Mouse (Mus musculus) layer of hippocampus, adult 18-20 months (tissue): ENCODE measurements around the gene Tnnc1. TPM values are rescaled to one million over a fixed set of nuclear protein-coding genes. Genes with fewer than 3 reads are reported as not detected.

Experiments
- DNase-seq, 2 experiments: peaks; one replicate each; pipeline ENCODE4 v3.0.0; 2022; ENCODE audit warnings: low spot score in 2 of 2
- total RNA-seq, 2 experiments: library from RNA; stranded (reverse); gene quantifications; 2 replicates each; pipeline ENCODE4 v1.2.3; 2021

Gene Tnnc1
- total RNA-seq, 2 experiments from 2014 or later = 2.0 to 3.5 TPM

DNA sequence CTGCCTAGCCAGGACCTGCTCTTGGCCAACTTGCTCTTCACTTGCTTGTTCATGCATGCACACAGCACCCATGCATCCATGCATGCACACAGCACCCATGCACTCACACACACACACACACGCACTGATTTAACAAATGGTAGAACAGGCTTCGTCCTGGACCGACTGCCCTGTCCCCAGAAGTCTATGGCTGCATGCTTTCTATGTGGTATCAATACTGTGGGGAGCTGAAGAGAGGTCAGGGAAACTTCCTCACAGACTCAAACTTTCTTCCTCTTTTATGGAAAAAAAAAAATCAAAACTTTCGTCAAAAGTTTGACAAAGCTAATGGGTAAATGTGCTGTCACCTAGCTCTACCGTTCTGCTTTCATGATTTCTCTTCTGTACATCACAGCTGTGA, 24.6 kb upstream of the Tnnc1 start:
- no peak for DNase-seq

DNA sequence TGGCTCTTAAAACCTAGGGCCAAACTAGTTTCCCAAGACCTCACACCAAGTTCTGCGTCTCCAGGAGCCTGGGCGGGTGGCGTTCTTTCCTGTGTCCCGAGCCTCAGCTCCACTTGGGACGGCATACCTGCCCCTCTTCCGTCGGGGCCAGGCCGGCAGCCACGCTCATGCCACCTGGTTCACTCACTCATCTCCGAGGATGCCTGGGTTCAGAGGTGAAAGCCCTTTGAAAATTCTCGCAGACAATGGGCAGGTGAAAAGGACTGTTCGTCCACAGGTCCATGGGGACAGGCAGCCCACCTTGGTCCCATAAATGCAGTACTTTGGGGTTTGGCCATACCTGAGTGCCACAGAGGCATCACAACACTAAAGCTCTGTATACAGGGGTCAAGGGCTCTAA, 23.9 kb upstream of the Tnnc1 start:
- no peak for DNase-seq

DNA sequence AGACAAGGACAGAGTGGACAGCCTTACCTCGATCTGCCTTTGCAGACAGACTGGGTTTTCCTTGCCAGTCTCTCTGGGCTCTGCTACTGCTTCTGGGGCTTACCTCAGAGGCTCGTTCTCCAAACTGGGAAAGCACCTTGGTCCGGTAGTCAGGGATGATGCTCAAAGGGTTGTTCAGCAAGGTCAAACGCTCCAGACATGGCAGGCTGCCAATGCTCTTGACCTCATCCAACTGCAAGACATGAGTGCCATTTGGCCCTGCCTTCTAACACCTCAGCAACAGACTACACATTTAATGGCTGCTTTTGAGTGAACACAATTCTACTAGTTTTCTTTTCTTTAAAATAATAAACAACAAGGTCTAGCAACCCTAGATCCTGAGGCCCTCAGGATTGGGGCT, 21.5 kb upstream of the Tnnc1 start:
- no peak for DNase-seq

DNA sequence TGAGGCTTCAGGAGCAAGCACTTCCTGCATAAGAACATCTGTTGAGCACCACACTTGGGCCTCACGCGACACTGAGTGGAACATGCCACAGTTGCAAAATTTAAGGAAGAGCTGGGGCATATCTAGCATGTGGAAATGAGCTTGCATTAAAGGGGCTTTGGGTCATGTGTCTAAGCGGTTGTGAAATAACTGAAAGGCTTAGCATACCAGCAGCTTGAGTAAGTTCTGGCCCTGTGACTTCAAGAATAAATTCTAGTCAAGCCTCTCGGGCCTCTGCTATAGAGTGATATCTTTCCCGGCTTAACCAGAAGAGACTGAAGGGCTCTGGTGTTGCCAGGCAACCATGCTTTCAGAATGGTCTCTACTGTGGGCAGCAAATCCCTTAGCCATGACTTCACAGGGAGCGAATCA, 19.3 kb upstream of the Tnnc1 start:
- DNase-seq = no peak

DNA sequence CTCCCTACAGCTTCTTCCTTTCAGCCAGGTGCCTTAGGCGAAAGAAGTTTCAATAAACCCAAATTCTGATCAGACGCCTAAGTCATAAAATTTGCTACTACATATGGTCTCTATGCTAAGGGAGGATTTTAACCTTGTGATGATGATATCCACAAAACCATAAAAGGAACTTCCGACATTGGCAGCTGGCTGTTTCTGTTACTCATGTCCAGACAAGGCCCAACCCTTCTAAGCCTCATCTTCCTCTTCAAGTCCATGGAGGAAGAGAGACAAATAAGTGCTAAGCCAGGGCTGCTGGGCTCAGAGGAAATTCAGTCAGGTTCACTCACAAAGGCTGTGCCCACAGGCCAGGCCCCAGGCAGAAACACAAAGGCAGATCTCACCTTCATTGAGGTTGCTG, 18.8 kb upstream of the Tnnc1 start:
- no peak for DNase-seq

DNA sequence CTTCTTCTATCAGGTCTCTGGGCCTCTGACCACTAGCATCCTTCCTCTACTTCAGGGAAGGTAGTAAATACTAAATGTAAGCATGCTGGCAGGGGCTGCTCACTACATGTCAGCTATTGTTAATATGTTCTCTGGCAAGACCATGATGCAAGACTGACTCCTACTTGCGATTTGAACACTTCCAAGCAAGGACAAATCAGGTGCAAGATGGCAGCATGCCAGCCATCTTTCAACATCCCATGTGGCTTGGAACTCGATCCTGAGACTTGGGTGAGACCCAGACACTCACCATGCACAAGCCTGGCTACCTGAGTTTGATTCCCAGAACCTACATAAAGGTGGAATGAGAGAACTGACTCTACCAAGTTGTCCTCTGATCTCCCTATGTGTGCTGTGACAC, 16.2 kb upstream of the Tnnc1 start:
- DNase-seq = no peak

DNA sequence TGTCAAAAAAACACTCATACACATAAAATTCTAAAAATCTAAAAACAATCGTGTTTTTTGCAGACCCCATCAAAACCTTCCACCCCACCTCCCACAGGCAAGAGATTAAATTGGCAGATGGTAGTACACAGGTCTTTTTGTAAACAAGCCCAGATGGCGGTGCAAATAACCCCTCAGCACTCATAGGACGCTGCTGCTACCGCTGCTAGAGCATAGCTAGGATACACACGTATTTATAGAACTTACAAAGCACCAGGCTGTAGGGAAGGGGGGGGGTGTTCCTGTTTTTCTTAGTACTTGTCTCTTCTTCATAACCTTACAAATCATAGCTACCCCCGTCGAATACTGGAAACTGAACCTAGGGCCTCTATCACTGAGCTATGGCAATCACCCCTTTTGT, 14.3 kb upstream of the Tnnc1 start:
- peak in 1 of 2 experiments; percentile 60 for DNase-seq

DNA sequence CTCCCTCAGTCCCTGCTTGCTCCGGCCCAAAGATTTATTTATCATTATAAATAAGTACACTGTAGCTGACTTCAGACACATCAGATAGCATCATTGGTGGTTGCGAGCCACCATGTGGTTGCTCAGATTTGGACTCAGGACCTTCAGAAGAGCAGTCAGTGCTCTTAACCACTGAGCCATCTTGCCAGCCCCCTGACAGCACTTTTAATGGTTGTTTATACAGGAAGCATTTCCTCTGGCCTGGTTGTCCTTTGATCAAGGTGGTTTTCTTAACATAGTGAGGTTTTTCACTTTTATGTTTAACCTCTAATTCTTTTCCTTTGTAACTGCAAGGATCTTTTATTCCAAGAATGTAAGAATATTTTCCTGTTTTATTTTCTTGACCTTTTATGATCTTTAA, 13.7 kb upstream of the Tnnc1 start:
- no peak for DNase-seq

DNA sequence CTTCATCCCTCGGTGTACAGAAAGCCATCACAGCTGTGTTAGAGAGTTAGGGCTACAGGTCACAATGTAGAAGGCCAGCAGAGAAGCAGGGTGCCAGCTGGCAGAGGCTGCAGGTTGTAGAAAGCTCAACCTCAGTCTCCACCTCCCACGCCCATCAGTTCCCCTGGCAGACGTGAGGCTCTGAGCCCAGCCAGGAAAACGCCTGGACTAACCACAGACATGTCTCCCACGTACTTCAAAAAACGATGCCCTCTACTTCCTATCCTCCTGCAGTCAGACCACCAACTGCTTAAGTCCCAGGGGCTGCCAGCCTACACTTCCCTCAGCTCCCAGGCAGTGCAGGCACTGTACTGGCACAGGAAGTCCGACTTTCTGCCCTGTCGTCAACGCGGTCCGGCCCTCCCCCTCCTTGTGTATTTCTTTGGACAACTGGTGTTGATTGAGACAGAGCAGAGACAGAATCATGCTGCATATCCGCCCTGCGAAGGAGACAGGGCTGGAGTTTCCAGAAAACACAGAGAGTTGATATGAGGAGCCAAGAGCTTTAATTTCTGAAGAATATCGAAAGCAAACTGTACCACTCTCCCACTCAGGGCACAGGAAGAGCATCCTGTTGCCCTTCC, 13.1 kb upstream of the Tnnc1 start:
- DNase-seq = no peak

DNA sequence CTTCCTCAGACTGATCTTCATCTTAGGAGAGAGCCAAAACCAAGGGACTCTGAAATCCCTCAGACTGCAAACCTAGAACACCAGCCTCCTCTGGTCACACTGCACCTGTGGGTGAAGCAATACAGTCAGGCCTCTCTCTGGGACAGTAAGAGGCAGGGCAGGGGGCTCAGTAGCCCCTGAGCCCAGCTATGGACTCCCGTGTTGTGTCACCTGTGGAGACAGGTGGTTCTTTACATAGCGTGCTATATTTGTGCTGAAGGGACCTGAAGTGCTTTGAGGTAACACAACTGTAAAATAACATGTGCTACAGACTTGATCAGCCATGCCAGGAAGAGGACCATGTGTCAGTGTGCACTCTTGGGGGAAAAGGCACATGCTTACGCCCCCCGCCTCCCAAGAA, 12.6 kb upstream of the Tnnc1 start:
- DNase-seq = no peak

DNA sequence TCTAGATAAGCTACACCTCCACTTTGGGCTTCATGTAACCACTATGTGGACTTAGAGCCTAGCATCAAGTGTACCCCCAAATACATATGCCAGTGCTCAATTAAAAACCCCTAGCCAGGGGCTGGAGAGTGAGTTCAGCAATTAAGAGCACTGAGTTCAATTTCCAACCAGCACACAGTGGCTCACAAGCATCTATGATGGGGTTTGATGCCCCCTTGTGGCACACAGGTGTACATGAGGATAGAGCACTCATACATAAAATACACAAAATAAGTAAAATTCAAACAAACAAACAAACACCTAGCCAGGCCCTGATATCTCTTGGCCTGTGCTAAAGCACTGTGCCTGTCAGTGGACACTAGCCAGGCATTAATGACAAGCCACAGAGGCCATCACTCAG, 12.1 kb upstream of the Tnnc1 start:
- DNase-seq = peak in 1 of 2 experiments; percentile 63

DNA sequence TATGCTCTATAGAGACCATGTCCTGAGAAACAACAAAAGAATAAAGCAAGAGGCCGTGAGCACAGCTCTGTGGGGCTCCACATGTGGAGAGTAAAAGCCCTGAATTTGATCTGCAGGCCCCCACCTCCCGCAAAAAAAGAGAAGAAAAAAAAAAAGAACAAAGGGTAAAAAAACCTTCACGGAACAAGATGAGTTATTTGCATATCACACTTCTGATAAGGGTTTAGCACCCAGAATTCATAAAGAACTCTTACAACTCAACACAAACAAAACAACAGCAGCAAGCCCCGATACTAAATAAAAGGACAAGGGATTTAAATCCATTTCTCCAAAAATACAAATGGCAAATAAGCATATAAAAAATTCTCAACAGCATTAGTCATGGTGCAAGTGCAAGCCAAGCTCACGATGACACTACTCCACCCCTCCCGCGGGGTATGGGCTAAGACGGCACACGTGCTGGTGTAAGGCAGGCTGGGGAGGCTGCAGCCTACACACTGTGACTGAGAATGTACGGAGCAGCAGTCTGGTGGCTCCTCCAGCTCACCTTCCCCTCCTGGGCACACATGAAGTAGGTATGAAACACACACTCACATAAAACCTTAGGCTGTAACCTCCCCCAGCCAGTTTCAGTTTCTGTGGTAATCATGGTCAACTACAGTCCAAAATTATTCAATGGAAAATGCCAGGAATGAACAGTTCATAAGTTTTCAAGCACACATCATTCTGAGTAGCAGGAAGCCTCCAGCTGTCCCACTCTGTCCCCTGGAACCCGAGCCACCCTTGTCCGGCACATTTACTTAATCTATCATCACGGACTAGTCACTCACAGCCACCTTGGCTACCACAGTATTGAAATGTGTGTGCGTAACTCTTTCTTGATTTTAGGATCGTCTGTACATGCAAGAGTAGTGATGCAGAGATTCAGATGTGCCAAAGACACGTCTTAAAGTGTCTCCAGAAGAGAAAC, 10.3 kb upstream of the Tnnc1 start:
- DNase-seq = peak in 1 of 2 experiments; percentile 59

DNA sequence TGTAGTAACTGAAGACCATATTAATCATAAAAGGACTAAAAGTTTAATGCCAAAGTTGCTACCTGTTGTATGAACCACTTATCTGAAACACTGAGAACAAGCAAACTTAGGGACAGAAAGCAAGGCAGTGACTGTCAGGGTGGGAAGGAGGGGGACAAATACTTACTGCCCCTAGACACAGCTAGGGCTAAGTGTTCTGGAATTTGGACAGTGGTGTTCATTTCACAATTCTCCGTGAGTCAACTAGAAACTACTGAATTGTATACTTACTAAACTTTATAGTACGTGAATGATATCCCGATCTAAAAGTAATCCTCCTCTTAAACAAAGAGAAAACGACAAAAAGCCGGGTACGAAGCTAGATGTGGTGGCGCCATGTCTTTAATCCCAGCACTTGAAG, 8.5 kb upstream of the Tnnc1 start:
- DNase-seq = no peak

DNA sequence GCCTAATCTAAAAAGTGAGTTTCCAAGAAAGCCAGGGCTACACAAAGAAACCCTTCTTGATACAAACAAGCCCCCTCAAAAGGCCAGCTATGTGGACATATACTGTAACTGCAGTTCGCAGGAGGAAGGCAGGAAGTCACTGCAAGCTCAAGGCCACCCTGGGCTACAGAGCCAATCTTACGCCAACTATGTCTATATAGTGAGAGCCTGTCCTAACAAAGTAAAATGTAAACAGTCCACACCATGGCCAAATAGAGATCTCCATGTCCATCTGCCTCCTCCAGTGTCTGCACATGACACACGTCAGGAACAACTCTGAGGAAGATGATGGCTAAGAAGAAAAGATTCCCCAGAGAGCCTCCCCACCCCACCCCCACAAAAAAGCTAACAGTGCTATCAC, 8.1 kb upstream of the Tnnc1 start:
- no peak for DNase-seq

DNA sequence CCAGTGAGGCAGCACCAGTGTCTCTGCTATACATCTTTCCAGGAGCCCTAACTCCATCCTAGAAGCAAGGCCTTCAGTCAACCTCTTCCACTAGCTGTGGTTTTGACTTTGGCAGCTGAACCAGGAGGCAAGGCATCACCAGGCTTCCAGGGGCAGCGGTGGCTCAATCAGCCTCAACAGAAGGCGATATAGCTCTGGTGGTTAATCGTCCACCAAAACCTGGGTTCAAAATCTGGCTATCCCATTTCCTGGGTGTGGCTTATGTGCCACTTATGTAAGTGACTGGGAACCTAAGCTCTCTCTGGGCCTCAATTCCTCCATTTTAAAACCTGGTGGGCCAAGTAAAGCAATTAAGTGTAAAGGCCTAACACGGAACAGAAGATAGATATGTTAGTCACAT, 3.3 kb upstream of the Tnnc1 start:
- DNase-seq = no peak

DNA sequence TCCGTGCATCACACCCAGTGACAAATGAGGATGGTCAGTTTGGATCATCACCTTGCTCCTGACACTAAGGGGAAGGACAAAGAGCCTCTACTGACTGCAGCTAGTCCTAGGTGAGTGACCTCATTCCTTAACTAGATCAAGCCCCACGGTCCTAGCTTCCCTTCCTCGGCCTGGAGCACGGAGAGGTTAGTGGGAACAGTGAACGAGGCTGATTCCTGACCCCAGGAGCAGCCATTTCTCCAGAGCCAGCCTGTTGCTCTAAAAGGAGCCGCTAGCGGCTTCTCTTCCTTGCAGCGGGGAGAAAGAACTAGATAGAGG, 2.9 kb upstream of the Tnnc1 start:
- DNase-seq = no peak

DNA sequence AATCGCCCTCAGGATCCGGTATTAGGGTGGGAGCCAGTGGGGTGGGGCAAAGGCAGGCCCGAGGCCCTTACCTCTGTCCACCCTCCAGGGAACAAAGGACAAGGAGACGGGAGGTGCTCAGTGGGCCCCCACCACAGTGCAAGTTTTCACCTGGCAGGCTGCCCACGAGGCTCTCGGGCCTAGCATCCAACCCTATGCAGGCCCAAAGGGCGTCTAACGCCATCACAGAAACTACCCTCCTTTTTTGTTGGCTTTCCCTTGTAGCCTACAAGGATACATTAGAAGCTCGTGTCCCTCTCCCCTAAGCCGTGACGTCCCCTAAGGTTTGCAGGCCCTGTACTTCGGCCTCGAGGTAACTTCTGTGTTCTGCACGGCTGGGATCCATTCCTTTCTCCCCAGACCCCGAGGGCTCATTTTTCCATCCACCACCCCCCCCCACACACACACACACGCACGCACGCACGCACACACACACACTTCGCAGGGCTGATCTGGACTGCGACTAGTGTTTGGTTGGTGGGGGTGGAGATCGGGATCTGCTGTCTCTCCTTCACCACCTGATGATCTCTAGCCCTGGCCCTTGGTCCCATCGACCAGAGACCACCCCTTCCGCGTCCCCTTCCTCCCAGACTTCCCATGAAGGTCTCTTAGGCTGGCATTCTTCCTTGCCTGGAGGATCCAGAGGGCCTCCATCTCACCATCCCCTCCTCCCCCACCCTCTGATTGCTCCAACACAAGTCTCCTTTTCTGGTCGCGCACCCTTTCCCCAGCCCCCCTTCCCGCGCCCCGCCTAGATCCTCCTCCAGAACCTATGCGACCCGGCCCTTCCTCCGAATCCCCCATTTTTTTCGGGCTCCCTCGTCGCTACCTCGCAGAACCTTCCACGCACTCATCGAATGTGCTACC, 2.3 kb upstream of the Tnnc1 start:
- peak in 1 of 2 experiments; percentile 50 for DNase-seq

DNA sequence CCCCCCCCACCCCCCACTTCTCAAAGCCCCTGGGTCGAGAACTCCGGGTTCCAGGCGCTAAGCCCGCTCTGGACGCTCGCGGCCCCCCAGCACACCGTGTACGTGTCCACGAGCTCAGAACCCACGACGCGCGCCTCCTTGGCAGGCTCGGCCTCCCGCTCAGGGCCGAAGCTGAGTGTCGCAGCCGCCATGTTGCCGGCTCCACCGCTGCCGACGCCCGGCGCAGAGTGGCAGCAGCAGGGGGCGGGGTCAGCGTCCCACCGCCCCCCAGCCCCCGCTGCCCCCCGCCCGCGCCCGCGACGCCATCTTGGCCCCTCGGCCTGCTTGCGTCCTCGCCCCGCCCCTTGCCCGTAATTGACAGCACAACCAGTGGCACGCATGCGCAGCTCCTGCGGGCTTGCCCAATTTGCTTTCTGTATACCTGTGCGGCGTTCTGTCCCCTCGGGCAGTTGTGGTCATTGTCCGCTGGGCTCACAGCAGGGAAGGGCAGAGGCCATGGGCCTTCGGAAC, 1.6 kb upstream of the Tnnc1 start:
- peak; percentile 88 to 96 for DNase-seq

DNA sequence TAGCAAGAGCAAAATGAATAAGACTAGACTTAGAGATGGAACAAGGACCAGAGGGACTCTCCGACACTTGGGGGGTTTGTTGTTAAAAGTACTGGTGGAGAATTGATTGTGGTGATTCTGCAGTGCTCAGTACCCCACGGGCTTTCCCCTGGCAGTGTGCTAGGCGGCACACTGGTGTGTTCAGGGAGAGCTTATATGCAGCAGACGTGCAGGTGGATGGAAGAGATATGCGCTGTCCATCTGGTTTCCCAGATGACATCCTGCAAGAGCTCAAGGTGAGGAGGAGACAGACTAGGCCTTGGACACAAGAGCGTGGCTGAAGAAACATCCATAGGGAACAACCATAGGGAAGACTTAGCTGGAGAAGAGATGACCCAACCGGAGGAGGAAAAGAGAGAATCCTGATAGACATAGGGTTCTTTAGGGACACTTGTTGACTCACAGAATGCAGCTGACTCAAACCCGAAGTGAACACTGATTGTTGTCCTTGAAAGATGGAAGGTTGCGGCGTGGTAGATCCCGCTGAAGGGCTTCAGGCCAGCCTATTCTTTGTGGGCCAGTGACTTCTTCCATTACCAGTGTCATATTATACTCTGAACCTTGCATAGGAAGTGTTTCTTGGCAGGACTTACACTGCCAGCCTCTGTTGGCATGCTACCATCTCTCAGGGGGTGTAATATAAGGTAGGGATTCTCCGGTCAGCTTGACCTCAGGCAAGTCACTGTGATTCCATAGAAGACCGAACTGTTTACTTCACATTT, 862 bp upstream of the Tnnc1 start:
- no peak for DNase-seq

DNA sequence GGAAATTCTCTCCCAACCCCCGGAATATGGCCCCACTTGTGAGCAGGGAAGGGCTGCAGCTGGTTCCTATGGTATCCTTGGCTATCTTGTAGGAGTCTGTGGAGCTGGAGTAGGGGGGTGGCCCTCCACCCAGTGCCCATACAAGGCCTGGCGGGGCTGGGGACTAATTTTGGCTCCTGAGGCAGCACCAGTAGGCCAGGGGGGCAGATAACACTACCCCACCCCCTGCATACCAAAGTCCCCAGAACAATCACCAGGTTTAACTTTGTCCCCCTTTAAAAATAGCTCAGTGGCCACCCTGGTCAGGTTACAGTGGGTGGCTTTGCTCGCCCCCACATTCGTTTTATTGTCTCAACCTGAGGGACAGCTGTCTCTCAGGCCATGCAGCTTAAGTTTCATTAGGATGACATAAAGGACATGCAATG, 1.0 kb downstream of the Tnnc1 start:
- no peak for DNase-seq

DNA sequence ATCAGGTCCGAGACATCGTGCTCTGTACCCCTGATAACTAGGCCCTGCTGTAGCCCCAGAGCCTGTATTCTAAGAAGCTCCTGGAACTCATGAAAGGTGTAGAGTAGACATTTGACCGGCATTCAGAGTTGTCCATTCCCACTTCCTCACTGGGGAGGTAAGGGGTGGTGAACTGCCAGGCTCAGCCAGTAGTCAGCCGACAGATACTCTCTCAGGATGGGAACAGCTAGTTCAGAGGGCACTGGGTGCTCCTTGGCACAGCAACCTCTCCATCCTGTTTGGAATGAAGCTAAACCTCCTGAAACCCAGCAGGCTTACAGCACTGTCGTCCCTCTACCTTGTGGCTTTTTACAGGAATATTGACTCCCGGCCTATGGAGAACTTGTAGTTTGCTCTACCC, 3.7 kb downstream of the Tnnc1 start:
- DNase-seq = no peak
